Mouse (Mus musculus): ENCODE measurements around the gene Mapk14. TPM values are rescaled to one million over a fixed set of nuclear protein-coding genes. Genes with fewer than 3 reads are reported as not detected.
A peak's percentile ranks its signal among the peaks of the same experiment; 100 is the strongest.

The Mapk14 gene
- total and polyA plus RNA-seq, 3 experiments = 22.6 to 59.8 (median 27.6) TPM

DNA sequence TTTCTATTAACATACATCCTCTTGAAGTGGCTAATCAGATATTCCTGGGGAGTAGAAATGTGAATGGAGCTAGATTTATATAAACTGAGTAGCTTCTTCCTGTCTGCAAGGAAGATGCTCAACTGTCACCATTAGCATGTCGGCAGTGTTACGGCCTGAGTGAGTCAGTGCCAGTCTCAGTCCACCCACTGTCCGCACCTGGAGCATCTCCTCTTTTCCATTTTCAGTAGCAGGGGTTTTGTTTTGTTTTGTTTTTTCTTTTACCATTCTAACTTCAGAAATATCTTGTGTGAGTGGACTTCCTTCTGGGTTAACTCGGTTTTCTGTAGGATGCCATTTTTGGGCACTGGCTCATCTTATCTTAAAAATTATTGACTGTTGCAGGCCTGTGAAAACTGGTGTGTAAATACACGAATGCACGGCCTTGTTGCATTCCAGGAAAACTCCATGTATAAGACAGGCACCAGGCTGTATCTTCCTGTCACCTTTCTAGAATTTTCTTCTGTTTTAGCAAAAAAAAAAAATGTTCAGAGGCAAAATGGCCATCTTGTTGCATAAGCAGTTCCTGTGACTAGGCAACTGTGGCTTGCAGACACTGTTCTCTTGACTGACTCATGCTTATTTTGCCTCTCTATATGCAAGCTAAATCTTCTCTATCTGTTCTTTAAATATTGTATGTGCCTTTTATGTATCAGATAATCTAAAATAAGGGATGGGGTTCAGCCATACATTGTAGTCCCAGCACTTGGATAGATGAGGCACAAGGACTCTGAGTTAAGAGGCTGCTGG is 44.4 kb downstream of the Mapk14 start:
- no peaks in the 10 kb centered on the region for H3K27me3 ChIP-seq (replicated peaks)
- TF ChIP-seq HCFC1 (IDR thresholded peaks at IDR 0.05; ENCODE audit: low read depth, low read length) = no peak
- no peak for TF ChIP-seq SMC3 (IDR thresholded peaks at IDR 0.05; ENCODE audit: low read depth, low read length)
- TF ChIP-seq POLR2A (IDR thresholded peaks at IDR 0.05; ENCODE audit: low read depth, low read length) = no peak
- no peak for TF ChIP-seq CHD1 (IDR thresholded peaks at IDR 0.05; ENCODE audit: low read depth, low read length)
- TF ChIP-seq NRF1 (IDR thresholded peaks at IDR 0.05; ENCODE audit: low read depth, low read length) = no peak
- no peak for TF ChIP-seq MEF2A (IDR thresholded peaks at IDR 0.05; ENCODE audit: borderline replicate concordance, low read depth, low read length)
- TF ChIP-seq USF2 (conservative IDR thresholded peaks at IDR 0.05; ENCODE audit: low read depth, low read length) = no peak
- no peak for TF ChIP-seq MAZ (IDR thresholded peaks at IDR 0.05; ENCODE audit: low read depth, low read length)
- no peak for TF ChIP-seq CTCF (conservative IDR thresholded peaks at IDR 0.05 in 1 of 2, IDR thresholded peaks at IDR 0.05 in 1 of 2; ENCODE audit: low read depth in 2 of 2, low read length in 2 of 2)
- no peak for TF ChIP-seq NELFE (IDR thresholded peaks at IDR 0.05; ENCODE audit: low read depth, low read length)
- TF ChIP-seq ZMIZ1 (IDR thresholded peaks at IDR 0.05; ENCODE audit: low read depth, low read length) = no peak
- TF ChIP-seq MAX (IDR thresholded peaks at IDR 0.05; ENCODE audit: low read length) = no peak
- H3K79me2 ChIP-seq (replicated peaks; ENCODE audit: control insufficient read depth, extremely low read depth, insufficient read depth, poor library complexity, severe bottlenecking) = no peaks in the 10 kb centered on the region; the same call in 1 of the 2 replicates
- peaks cover 28 to 81% of the 10 kb centered on the region in 2 experiments for H3K36me3 ChIP-seq (replicated peaks in 1 of 2; ENCODE audit: control insufficient read depth in 1 of 2, insufficient read depth in 1 of 2, low read length in 1 of 2)
- H3K27ac ChIP-seq (ENCODE audit: insufficient read depth, low read depth) = no peak overlapping the region
- DNase-seq (ENCODE audit: extremely low read depth) = no peak
- no peak overlapping the region for H3K9ac ChIP-seq (ENCODE audit: insufficient read depth, low read depth)
- no peak overlapping the region for H3K4me3 ChIP-seq (replicated peaks in 1 of 3; ENCODE audit: low read depth in 2 of 3, low read length in 2 of 3, poor library complexity in 1 of 3)
- no peaks in the 10 kb centered on the region for H3K9me3 ChIP-seq (replicated peaks; ENCODE audit: low read length)
- H3K4me1 ChIP-seq (ENCODE audit: control insufficient read depth in 1 of 2, insufficient read depth in 2 of 2) = peaks cover 3 to 25% of the 10 kb centered on the region in 2 experiments; a peak in 2 of 4 replicates
- in situ Hi-C loops (cut with MboI; ENCODE audit: low pct_ligation_motif_present, low pct_unique_long_range_greater_than_20kb, low sequenced_read_pairs) = no loop called here
- dilution Hi-C loops (cut with MboI; ENCODE audit: extremely low pct_ligation_motif_present, extremely low pct_unique_long_range_greater_than_20kb, low sequenced_read_pairs) = no loop called here
- no peak overlapping the region for H3K4me2 ChIP-seq (ENCODE audit: insufficient read depth, low read depth, poor library complexity, severe bottlenecking)

DNA sequence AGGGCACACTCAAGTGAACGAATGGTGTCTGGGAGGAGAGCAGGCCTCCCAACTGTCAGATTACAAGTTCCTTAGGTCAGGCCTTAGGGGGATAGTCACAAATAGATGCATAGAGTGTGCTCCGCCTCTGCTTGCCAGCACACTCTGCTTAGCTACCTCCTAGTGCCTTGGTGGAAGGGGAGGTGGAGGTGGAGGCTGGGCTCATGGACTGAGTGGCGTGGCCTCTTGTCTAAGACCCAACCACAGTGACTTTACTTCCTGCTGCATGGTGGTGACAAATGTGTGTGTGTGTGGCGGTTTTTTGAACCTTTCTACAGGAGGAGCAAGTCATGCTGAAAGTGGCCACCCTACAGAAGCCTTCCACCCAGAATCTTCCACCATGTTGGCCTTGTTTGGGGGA is 45.4 kb downstream of the Mapk14 start:
- Histone ChIP-seq H3K27ac (ENCODE audit: insufficient read depth, low read depth) (no peak overlapping the region), H3K9ac (ENCODE audit: insufficient read depth, low read depth) (no peak overlapping the region), H3K9me3 (replicated peaks; ENCODE audit: low read length) (no peaks in the 10 kb centered on the region), H3K27me3 (replicated peaks) (no peaks in the 10 kb centered on the region), H3K79me2 (replicated peaks; ENCODE audit: control insufficient read depth, extremely low read depth, insufficient read depth, poor library complexity, severe bottlenecking) (no peaks in the 10 kb centered on the region; the same call in 1 of the 2 replicates), H3K4me3 (replicated peaks in 1 of 3; ENCODE audit: low read depth in 2 of 3, low read length in 2 of 3, poor library complexity in 1 of 3) (no peak overlapping the region), H3K36me3 (replicated peaks in 1 of 2; ENCODE audit: control insufficient read depth in 1 of 2, insufficient read depth in 1 of 2, low read length in 1 of 2) (peaks cover 26 to 81% of the 10 kb centered on the region in 2 experiments), H3K4me2 (ENCODE audit: insufficient read depth, low read depth, poor library complexity, severe bottlenecking) (no peak overlapping the region), H3K4me1 (ENCODE audit: control insufficient read depth in 1 of 2, insufficient read depth in 2 of 2) (peaks cover 3 to 25% of the 10 kb centered on the region in 2 experiments; a peak in 2 of 4 replicates)
- no peak for TF ChIP-seq ZKSCAN1 (IDR thresholded peaks at IDR 0.05; ENCODE audit: borderline replicate concordance, low read depth, low read length)
- TF ChIP-seq MAX (IDR thresholded peaks at IDR 0.05; ENCODE audit: low read length) = no peak
- TF ChIP-seq HCFC1 (IDR thresholded peaks at IDR 0.05; ENCODE audit: low read depth, low read length) = no peak
- TF ChIP-seq USF2 (conservative IDR thresholded peaks at IDR 0.05; ENCODE audit: low read depth, low read length) = no peak
- no peak for TF ChIP-seq MXI1 (IDR thresholded peaks at IDR 0.05; ENCODE audit: low read depth, low read length)
- TF ChIP-seq IRF4 (IDR thresholded peaks at IDR 0.05; ENCODE audit: low read depth, low read length) = no peak
- TF ChIP-seq ELF1 (IDR thresholded peaks at IDR 0.05; ENCODE audit: low read depth, low read length) = no peak
- in situ Hi-C loops (cut with MboI; ENCODE audit: low pct_ligation_motif_present, low pct_unique_long_range_greater_than_20kb, low sequenced_read_pairs) = no loop called here
- DNase-seq (ENCODE audit: extremely low read depth) = peak; percentile 21
- dilution Hi-C loops (cut with MboI; ENCODE audit: extremely low pct_ligation_motif_present, extremely low pct_unique_long_range_greater_than_20kb, low sequenced_read_pairs) = no loop called here

All from CH12.LX (cell line).